ENCODE assay signal across 40 mouse cellular contexts in the genomic region with DNA sequence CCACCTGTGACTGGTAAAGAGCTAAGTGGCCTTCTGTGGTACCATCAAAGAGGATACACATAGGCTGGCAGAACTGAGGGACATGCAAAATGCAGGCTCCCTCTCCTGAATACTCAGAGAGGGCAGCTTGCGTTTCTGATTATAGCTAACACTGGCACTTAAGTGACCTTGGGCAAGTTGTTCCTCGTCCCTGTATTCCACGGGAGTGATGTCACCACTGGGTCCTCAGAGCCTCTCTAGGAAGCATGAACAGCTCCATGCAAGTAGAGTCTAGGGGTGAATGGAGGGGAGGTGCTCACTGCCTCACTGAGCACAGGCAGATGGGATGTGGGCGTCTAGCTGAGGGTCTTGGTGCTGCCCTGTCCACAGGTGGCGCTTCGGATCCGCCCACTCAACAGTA. TPM values are rescaled to one million over a fixed set of nuclear protein-coding genes. Genes with fewer than 3 reads are reported as not detected.
DNase-seq lines count a peak whose midpoint lies in the region; ATAC-seq and TF ChIP-seq lines count a peak whose summit lies in the region.
"Had no signal": no experiment of that assay in that cellular context is flagged by ENCODE, and none has a peak within 500 bp of the region (broad histone marks: within the 10 kb centered on the region; RNA-seq: fewer than 3 reads in every experiment).

No protein-coding gene starts in this region.

- WGBS in heart, embryonic 10.5 days: 67% methylated on average over 7 of the region's 7 CpGs
- WGBS in heart, embryonic 15.5 days: 57% methylated on average over 7 of the region's 7 CpGs
- WGBS in lung, embryonic 14.5 days: 68% methylated on average over 7 of the region's 7 CpGs

- H3K9ac ChIP-seq in heart, embryonic 15.5 days: no peak overlapping the region
- H3K9ac ChIP-seq in lung, embryonic 14.5 days: no peak overlapping the region
- H3K9ac ChIP-seq: embryonic facial prominence, embryonic 13.5 days; forebrain, embryonic 15.5 days; hindbrain, embryonic 12.5 days; intestine, embryonic 15.5 days; limb, embryonic 13.5 days; liver, embryonic 13.5 days; lung, embryonic 15.5 days; neural tube, embryonic 15.5 days had no signal

- H3K4me2 ChIP-seq in heart, embryonic 15.5 days: no peak overlapping the region
- no peak overlapping the region for H3K4me2 ChIP-seq in lung, embryonic 14.5 days
- H3K4me2 ChIP-seq: embryonic facial prominence, embryonic 13.5 days; forebrain, embryonic 15.5 days; hindbrain, embryonic 12.5 days; intestine, embryonic 15.5 days; limb, embryonic 13.5 days; liver, embryonic 13.5 days; lung, embryonic 15.5 days; neural tube, embryonic 15.5 days had no signal

- H3K36me3 ChIP-seq in heart, embryonic 10.5 days: peaks cover 49% of the 10 kb centered on the region
- H3K36me3 ChIP-seq in heart, embryonic 15.5 days: peaks cover 31% of the 10 kb centered on the region
- H3K36me3 ChIP-seq in lung, embryonic 14.5 days (ENCODE audit: insufficient read depth): peaks cover 52% of the 10 kb centered on the region

- peaks cover 29% of the 10 kb centered on the region for H3K4me1 ChIP-seq in heart, embryonic 10.5 days
- peaks cover 8% of the 10 kb centered on the region for H3K4me1 ChIP-seq in heart, embryonic 15.5 days (replicated peaks)
- no peaks in the 10 kb centered on the region for H3K4me1 ChIP-seq in lung, embryonic 14.5 days (ENCODE audit: insufficient read depth)
- H3K4me1 ChIP-seq: embryonic facial prominence, embryonic 13.5 days; forebrain, embryonic 10.5 days; forebrain, embryonic 15.5 days; hindbrain, embryonic 12.5 days; limb, embryonic 13.5 days; liver, embryonic 13.5 days; lung, embryonic 15.5 days; neural tube, embryonic 15.5 days had no signal

- no peak for DNase-seq in heart, embryonic 10.5 days (ENCODE audit: low spot score)
- DNase-seq in heart, adult 9 months (ENCODE audit: low spot score in 2 of 2): no peak
- no peak for DNase-seq in heart, adult 8-10 months (ENCODE audit: low spot score)
- DNase-seq in lung, embryonic 14.5 days: no peak
- DNase-seq in lung, postnatal 10 days: no peak
- DNase-seq: adrenal gland, adult 8-10 months; cerebellum, adult 18-20 months; cerebellum, postnatal 10 days; gastrocnemius, postnatal 25 days; kidney, adult 2 months; kidney, postnatal 36 days; liver, embryonic 13.5 days; midbrain, embryonic 14.5 days; retina, postnatal 1 day; right cerebral cortex, postnatal 14 days; thymus, postnatal 4 days had no signal

- H3K9me3 ChIP-seq in heart, embryonic 10.5 days: no peaks in the 10 kb centered on the region
- H3K9me3 ChIP-seq in heart, embryonic 15.5 days (replicated peaks): no peaks in the 10 kb centered on the region
- H3K9me3 ChIP-seq in lung, embryonic 14.5 days (ENCODE audit: low read depth, low read length): no peaks in the 10 kb centered on the region
- H3K9me3 ChIP-seq: embryonic facial prominence, embryonic 13.5 days; forebrain, embryonic 10.5 days; forebrain, embryonic 15.5 days; hindbrain, embryonic 12.5 days; intestine, embryonic 15.5 days; limb, embryonic 13.5 days; liver, embryonic 13.5 days; lung, embryonic 15.5 days; neural tube, embryonic 15.5 days had no signal

- H3K27ac ChIP-seq in heart, embryonic 10.5 days: peak overlapping the region; percentile 17; the same call in 1 of the 2 replicates
- H3K27ac ChIP-seq in heart, embryonic 15.5 days: peak overlapping the region; percentile 40; the same call in 1 of the 2 replicates
- H3K27ac ChIP-seq in lung, embryonic 14.5 days (ENCODE audit: low read depth): no peak overlapping the region
- H3K27ac ChIP-seq: embryonic facial prominence, embryonic 13.5 days; forebrain, embryonic 10.5 days; forebrain, embryonic 15.5 days; hindbrain, embryonic 12.5 days; hindbrain, postnatal 0 days; intestine, embryonic 15.5 days; limb, embryonic 13.5 days; liver, embryonic 13.5 days; lung, embryonic 15.5 days; macrophage; neural tube, embryonic 15.5 days had no signal

- no peak for TF ChIP-seq CTCF in lung, embryonic 14.5 days (IDR thresholded peaks at IDR 0.05; ENCODE audit: low read depth)

- ATAC-seq in heart, embryonic 15.5 days (replicated peaks; ENCODE audit: insufficient number of reproducible peaks, insufficient read depth, low FRiP score, low read depth): no peak
- ATAC-seq in lung, embryonic 14.5 days (ENCODE audit: insufficient read depth): 0 out of 2 replicates have a peak, but pooled peaks have one; percentile 32
- ATAC-seq: CD4-positive, CD25-positive, alpha-beta regulatory T cell, adult 4 months; forebrain, embryonic 15.5 days; hindbrain, postnatal 0 days; intestine, embryonic 15.5 days had no signal

- no peak overlapping the region for H3K4me3 ChIP-seq in heart, embryonic 10.5 days
- H3K4me3 ChIP-seq in heart, embryonic 15.5 days: no peak overlapping the region
- no peak overlapping the region for H3K4me3 ChIP-seq in lung, embryonic 14.5 days (ENCODE audit: low read depth, low read length)
- H3K4me3 ChIP-seq: embryonic facial prominence, embryonic 13.5 days; forebrain, embryonic 10.5 days; forebrain, embryonic 15.5 days; hindbrain, embryonic 12.5 days; intestine, embryonic 15.5 days; limb, embryonic 13.5 days; liver, embryonic 13.5 days; lung, embryonic 15.5 days; neural tube, embryonic 15.5 days had no signal

- no peaks in the 10 kb centered on the region for H3K27me3 ChIP-seq in heart, embryonic 10.5 days (ENCODE audit: insufficient read depth, poor library complexity, severe bottlenecking)
- H3K27me3 ChIP-seq in heart, embryonic 15.5 days: no peaks in the 10 kb centered on the region
- no peaks in the 10 kb centered on the region for H3K27me3 ChIP-seq in lung, embryonic 14.5 days (ENCODE audit: insufficient read depth, low read length)
- H3K27me3 ChIP-seq: embryonic facial prominence, embryonic 13.5 days; forebrain, embryonic 15.5 days; hindbrain, embryonic 12.5 days; intestine, embryonic 15.5 days; limb, embryonic 13.5 days; liver, embryonic 13.5 days; lung, embryonic 15.5 days; neural tube, embryonic 15.5 days had no signal

RNA-seq across cellular contexts. Expression of a gene that starts 0.6 kb away (rescaled TPM):
- polyA plus RNA-seq in heart, embryonic 10.5 days (2016; fragmentation: Nextera tagmentation; extraction: Ambion mirVana): not detected in 2 replicates
- 0.09 TPM in 1 of 2 replicates, not detected in the other for polyA plus RNA-seq in heart, embryonic 15.5 days (2015; fragmentation: Nextera tagmentation; extraction: Ambion mirVana)
- total RNA-seq in heart, adult 8-10 months (2022): not detected
- not detected in 2 replicates for polyA plus RNA-seq in lung, embryonic 14.5 days (2014; fragmentation: Nextera tagmentation; extraction: Ambion mirVana)
- total RNA-seq: common myeloid progenitor, adult 5-6 weeks; gastrocnemius, adult 18-20 months; gastrocnemius, postnatal 25 days; heart, postnatal 25 days; hindbrain, postnatal 0 days; layer of hippocampus, adult 8-10 months; layer of hippocampus, postnatal 25 days; left cerebral cortex, adult 8-10 months; left cerebral cortex, postnatal 36 days; megakaryocyte-erythroid progenitor cell, adult 5-6 weeks had no signal
- polyA plus RNA-seq: CD4-positive, CD25-positive, alpha-beta regulatory T cell, adult 4 months; embryonic facial prominence, embryonic 13.5 days; forebrain, embryonic 10.5 days; forebrain, embryonic 15.5 days; hindbrain, embryonic 12.5 days; hindbrain, postnatal 0 days; intestine, embryonic 15.5 days; kidney, embryonic 16.5 days; limb, embryonic 13.5 days; liver, embryonic 13.5 days; macrophage; midbrain, embryonic 14.5 days; neural tube, embryonic 15.5 days; small intestine, adult 2 months; stomach, embryonic 14.5 days; thymus, postnatal 0 days had no signal

RNA-seq across cellular contexts. Expression of a gene that starts 26.9 kb away (rescaled TPM):
- 125 and 201 TPM in 2 replicates for polyA plus RNA-seq in heart, embryonic 10.5 days (2016; fragmentation: Nextera tagmentation; extraction: Ambion mirVana)
- polyA plus RNA-seq in heart, embryonic 15.5 days (2015; fragmentation: Nextera tagmentation; extraction: Ambion mirVana): 68.9 and 97.8 TPM in 2 replicates
- 10 to 100 TPM; 93.0 to 97.3 (median 95.6) TPM for total RNA-seq in heart, adult 8-10 months (2022)
- 172 and 184 TPM in 2 replicates for polyA plus RNA-seq in lung, embryonic 14.5 days (2014; fragmentation: Nextera tagmentation; extraction: Ambion mirVana)

RNA-seq across cellular contexts. Expression of a gene that starts 57.0 kb away (rescaled TPM):
- polyA plus RNA-seq in heart, embryonic 10.5 days (2016; fragmentation: Nextera tagmentation; extraction: Ambion mirVana): 19.2 and 20.1 TPM in 2 replicates
- polyA plus RNA-seq in heart, embryonic 15.5 days (2015; fragmentation: Nextera tagmentation; extraction: Ambion mirVana): 14.8 and 17.5 TPM in 2 replicates
- 10 to 100 TPM; 17.1 to 18.4 (median 18.1) TPM for total RNA-seq in heart, adult 8-10 months (2022)
- polyA plus RNA-seq in lung, embryonic 14.5 days (2014; fragmentation: Nextera tagmentation; extraction: Ambion mirVana): 8.3 and 9.5 TPM in 2 replicates

RNA-seq across cellular contexts. Expression of a gene that starts 59.3 kb away (rescaled TPM):
- 26.7 and 26.9 TPM in 2 replicates for polyA plus RNA-seq in heart, embryonic 10.5 days (2016; fragmentation: Nextera tagmentation; extraction: Ambion mirVana)
- polyA plus RNA-seq in heart, embryonic 15.5 days (2015; fragmentation: Nextera tagmentation; extraction: Ambion mirVana): 12.2 and 17.4 TPM in 2 replicates
- total RNA-seq in heart, adult 8-10 months (2022): 1 to 10 TPM; 3.9 to 5.2 (median 4.6) TPM
- polyA plus RNA-seq in lung, embryonic 14.5 days (2014; fragmentation: Nextera tagmentation; extraction: Ambion mirVana): 21.5 and 22.0 TPM in 2 replicates
